31 mouse cellular contexts compared by ENCODE assay signal in the genomic region with DNA sequence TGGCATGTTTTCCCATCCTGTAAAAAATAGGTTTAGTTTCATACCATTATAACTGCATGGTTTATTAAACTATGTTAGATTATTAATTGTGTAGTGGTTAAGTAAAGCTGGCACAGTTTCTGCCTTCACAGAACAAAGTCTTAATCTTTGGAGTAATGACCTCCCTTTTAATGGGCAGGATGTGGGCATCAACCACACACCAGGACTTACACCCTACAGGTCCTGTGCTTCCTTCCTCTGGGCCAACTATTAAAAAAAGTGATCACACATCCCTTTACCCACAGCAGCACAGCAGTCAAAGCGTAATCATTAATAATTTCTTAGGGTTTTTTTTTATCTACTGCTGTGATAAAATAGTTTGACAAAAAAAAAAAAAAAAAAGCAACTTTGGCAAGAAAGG.
DNase-seq lines count a peak whose midpoint lies in the region; ATAC-seq lines count a peak whose summit lies in the region.
"Had no signal": no experiment of that assay in that cellular context is flagged by ENCODE, and none has a peak within 500 bp of the region (broad histone marks: within the 10 kb centered on the region; RNA-seq: fewer than 3 reads in every experiment).

No protein-coding gene starts in this region.

- no peaks in the 10 kb centered on the region for H3K4me1 ChIP-seq in forebrain, embryonic 12.5 days
- H3K4me1 ChIP-seq: embryonic facial prominence, embryonic 13.5 days; heart, embryonic 12.5 days; heart, embryonic 15.5 days had no signal

- no peaks in the 10 kb centered on the region for H3K9me3 ChIP-seq in forebrain, embryonic 12.5 days
- H3K9me3 ChIP-seq: embryonic facial prominence, embryonic 10.5 days; embryonic facial prominence, embryonic 13.5 days; forebrain, embryonic 13.5 days; G1E; heart, embryonic 12.5 days; heart, embryonic 15.5 days had no signal

- DNase-seq in 416B (ENCODE audit: low read depth), result peak; percentile 69
- peak; percentile 20 to 52 for DNase-seq in natural killer cell, adult 2 months (ENCODE audit: low spot score in 2 of 2)
- no peak for DNase-seq in embryo, embryonic 10.5 days (ENCODE audit: low spot score)
- DNase-seq in left cerebral cortex, postnatal 36 days (ENCODE audit: low spot score in 2 of 2), result no peak
- DNase-seq: adrenal gland, postnatal 10 days; cerebellum, adult 11 months; cerebellum, adult 2 months; cerebellum, adult 9-11 months; cerebellum, postnatal 36 days; embryo, embryonic 11 days; gastrocnemius, postnatal 10 days; gastrocnemius, postnatal 36 days; heart, adult 18-20 months; heart, postnatal 10 days; heart, postnatal 36 days had no signal

- H3K36me3 ChIP-seq in forebrain, embryonic 12.5 days (replicated peaks), result no peaks in the 10 kb centered on the region
- H3K36me3 ChIP-seq: embryonic facial prominence, embryonic 10.5 days; embryonic facial prominence, embryonic 13.5 days; G1E; heart, embryonic 12.5 days; heart, embryonic 15.5 days had no signal

- intact Hi-C loops in left cerebral cortex, postnatal 36 days (cut with DNase I), result no loop called here

- H3K27me3 ChIP-seq in forebrain, embryonic 12.5 days, result no peaks in the 10 kb centered on the region
- H3K27me3 ChIP-seq: CH12.LX; embryonic facial prominence, embryonic 13.5 days; forebrain, embryonic 13.5 days; heart, embryonic 12.5 days; heart, embryonic 15.5 days; Patski had no signal

- no peak overlapping the region for H3K4me3 ChIP-seq in forebrain, embryonic 12.5 days (replicated peaks)
- H3K4me3 ChIP-seq: embryonic facial prominence, embryonic 10.5 days; embryonic facial prominence, embryonic 13.5 days; erythroblast, embryonic 14.5 days; forebrain, embryonic 13.5 days; heart, embryonic 12.5 days; heart, embryonic 15.5 days had no signal

- H3K9ac ChIP-seq in forebrain, embryonic 12.5 days, result no peak overlapping the region
- H3K9ac ChIP-seq: embryonic facial prominence, embryonic 13.5 days; forebrain, embryonic 13.5 days; heart, embryonic 12.5 days; heart, embryonic 15.5 days; hindbrain, embryonic 14.5 days had no signal

- WGBS in forebrain, embryonic 12.5 days, result 96% methylated on average over 1 of the region's 1 CpGs

- H3K27ac ChIP-seq in forebrain, embryonic 12.5 days, result no peak overlapping the region
- H3K27ac ChIP-seq: embryonic facial prominence, embryonic 10.5 days; embryonic facial prominence, embryonic 13.5 days; forebrain, embryonic 13.5 days; heart, embryonic 15.5 days; hindbrain, embryonic 14.5 days; hindbrain, postnatal 0 days had no signal

- no peak overlapping the region for H3K4me2 ChIP-seq in forebrain, embryonic 12.5 days
- H3K4me2 ChIP-seq: embryonic facial prominence, embryonic 13.5 days; forebrain, embryonic 13.5 days; heart, embryonic 12.5 days; heart, embryonic 15.5 days; hindbrain, embryonic 14.5 days had no signal

- peak; percentile 92 to 98 for ATAC-seq in hematopoietic stem cell, adult 5-6 weeks (replicated peaks in 1 of 2; ENCODE audit: insufficient read depth in 1 of 2, low FRiP score in 2 of 2, low TSS enrichment in 1 of 2, low read depth in 1 of 2, poor library complexity in 2 of 2, severe bottlenecking in 2 of 2)
- ATAC-seq in forebrain, embryonic 12.5 days (ENCODE audit: low FRiP score), result no peak
- ATAC-seq: forebrain, embryonic 13.5 days; forebrain, embryonic 16.5 days; hindbrain, postnatal 0 days; inflammation-experienced regulatory T-cells, adult 6 months; intestine, embryonic 16.5 days; Patski had no signal

Comparison
In these comparisons a context has a peak if more than half of its experiments do, and no peak if none do; other contexts are left out.
1. DNase-seq: peak in 416B (single experiment) and natural killer cell, adult 2 months (2 of 2); none in embryo, embryonic 10.5 days (single experiment) and left cerebral cortex, postnatal 36 days (0 of 2).